Mouse (Mus musculus): Measurements from ENCODE around the gene Krt71.
"Not testable (repeated sequence)": the region's sequence is repeated elsewhere in the genome, so short reads cannot be mapped to it uniquely, and the experiment has no call there.

Krt71 gene

GRCm38 (mm10) chr15:101742711-101743110, at the start of gene Krt71:
Gene Krt71 (minus strand): TSS chr15:101743109.
- DNase-seq, result no peak

- DNase-seq, result no peak
These were observed 48.0 kb upstream of the Krt71 start for GRCm38 (mm10) chr15:101790867-101791266.

- no peak for DNase-seq
These were observed 43.5 kb upstream of the Krt71 start, which contains the start of gene Krt72 for GRCm38 (mm10) chr15:101786360-101786759. Gene Krt72 (minus strand): TSS chr15:101786460.

- DNase-seq, result peak; percentile 32
These were observed 30.5 kb upstream of the Krt71 start for GRCm38 (mm10) chr15:101773420-101773819.

- DNase-seq, result peak; percentile 94
These were observed 29.8 kb upstream of the Krt71 start for GRCm38 (mm10) chr15:101772711-101773081.

GRCm38 (mm10) chr15:101772080-101772710, 29.3 kb upstream of the Krt71 start:
- DNase-seq, result peak; percentile 17

GRCm38 (mm10) chr15:101770226-101770625, 27.3 kb upstream of the Krt71 start:
- no peak for DNase-seq

GRCm38 (mm10) chr15:101737786-101738185, 5.1 kb downstream of the Krt71 start:
- DNase-seq, result no peak

GRCm38 (mm10) chr15:101730653-101731052, 12.3 kb downstream of the Krt71 start:
- no peak for DNase-seq

- peak; percentile 50 for DNase-seq
These were observed 18.2 kb downstream of the Krt71 start for GRCm38 (mm10) chr15:101724686-101725085.

GRCm38 (mm10) chr15:101715831-101716230, 27.1 kb downstream of the Krt71 start:
- no peak for DNase-seq

GRCm38 (mm10) chr15:101714356-101714755, 28.6 kb downstream of the Krt71 start:
- peak; percentile 20 for DNase-seq

- no peak for DNase-seq
These were observed 29.2 kb downstream of the Krt71 start for GRCm38 (mm10) chr15:101713731-101714130.

- no peak for DNase-seq
These were observed 30.2 kb downstream of the Krt71 start, which contains the start of gene Krt5 for GRCm38 (mm10) chr15:101712720-101713119. Gene Krt5 (minus strand): TSS chr15:101712898.

GRCm38 (mm10) chr15:101708683-101709082, 34.2 kb downstream of the Krt71 start:
- peak; percentile 14 for DNase-seq

- no peak for DNase-seq
These were observed 35.5 kb downstream of the Krt71 start for GRCm38 (mm10) chr15:101707454-101707853.

GRCm38 (mm10) chr15:101704066-101704465, 38.8 kb downstream of the Krt71 start:
- DNase-seq, result peak; percentile 19

GRCm38 (mm10) chr15:101702380-101702779, 40.5 kb downstream of the Krt71 start:
- DNase-seq, result no peak

GRCm38 (mm10) chr15:101699866-101700265, 43.0 kb downstream of the Krt71 start:
- no peak for DNase-seq

- DNase-seq, result no peak
These were observed 43.7 kb downstream of the Krt71 start for GRCm38 (mm10) chr15:101699192-101699591.

- no peak for DNase-seq
These were observed 45.4 kb downstream of the Krt71 start for GRCm38 (mm10) chr15:101697326-101698188.

- no peak for DNase-seq
These were observed 48.7 kb downstream of the Krt71 start, which contains the start of gene Krt6a for GRCm38 (mm10) chr15:101694207-101694606. Gene Krt6a (minus strand): TSS chr15:101694307.

- DNase-seq, result not testable (repeated sequence)
These were observed 52.4 kb downstream of the Krt71 start for GRCm38 (mm10) chr15:101690460-101690859.

GRCm38 (mm10) chr15:101688161-101688560, 54.7 kb downstream of the Krt71 start:
- DNase-seq, result peak; percentile 50

Measured in lung, postnatal 36 days (tissue).